Mouse (Mus musculus) heart, adult 8-10 months (tissue): ENCODE measurements around the gene Ndufv1. TPM values are rescaled to one million over a fixed set of nuclear protein-coding genes. Genes with fewer than 3 reads are reported as not detected.
"Not testable (repeated sequence)": the region's sequence is repeated elsewhere in the genome, so short reads cannot be mapped to it uniquely, and the experiment has no call there.

ENCODE experiments used
- DNase-seq: peaks from one replicate; pipeline ENCODE4 v3.0.0; 2022; ENCODE audit warnings: low spot score
- total RNA-seq, 4 experiments: library from RNA; stranded (reverse); gene quantifications; 2 replicates each; pipeline ENCODE4 v1.2.4; 2022

The Ndufv1 gene
- total RNA-seq, 4 experiments from 2014 or later: 1,087 to 1,207 (median 1,176) TPM

- no peak for DNase-seq
Observed at GRCm38 (mm10) chr19:3975866-3976265, 36.7 kb downstream of the Ndufv1 start.

GRCm38 (mm10) chr19:3974608-3975007 is 38.0 kb downstream of the Ndufv1 start:
- not testable (repeated sequence) for DNase-seq

DNA sequence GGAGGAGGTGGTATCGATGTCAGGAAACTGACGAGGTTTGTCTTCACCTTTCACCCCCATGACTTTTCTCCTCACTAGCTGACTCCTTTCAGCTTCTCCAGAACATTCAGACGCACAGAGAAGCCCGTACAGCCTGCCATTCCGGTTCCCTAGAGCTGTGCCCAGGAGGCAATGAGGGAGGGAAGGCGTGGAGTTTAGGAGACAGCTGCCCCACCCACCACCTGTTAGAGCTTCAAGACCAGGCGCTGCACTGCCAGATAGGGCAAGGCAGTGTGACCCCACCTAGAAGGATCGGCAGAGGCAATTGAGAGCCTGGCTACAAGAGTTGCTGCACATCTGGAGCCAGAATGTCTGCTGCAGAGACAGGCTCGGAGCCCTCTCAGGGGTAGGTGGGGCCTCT is 40.4 kb downstream of the Ndufv1 start, which contains the start of gene Aldh3b2:
Gene Aldh3b2 (plus strand): TSS at position 100 of the 400 bp plus-strand sequence.
- DNase-seq: no peak

- no peak for DNase-seq
Observed at GRCm38 (mm10) chr19:3967258-3967657, 45.3 kb downstream of the Ndufv1 start.

DNA sequence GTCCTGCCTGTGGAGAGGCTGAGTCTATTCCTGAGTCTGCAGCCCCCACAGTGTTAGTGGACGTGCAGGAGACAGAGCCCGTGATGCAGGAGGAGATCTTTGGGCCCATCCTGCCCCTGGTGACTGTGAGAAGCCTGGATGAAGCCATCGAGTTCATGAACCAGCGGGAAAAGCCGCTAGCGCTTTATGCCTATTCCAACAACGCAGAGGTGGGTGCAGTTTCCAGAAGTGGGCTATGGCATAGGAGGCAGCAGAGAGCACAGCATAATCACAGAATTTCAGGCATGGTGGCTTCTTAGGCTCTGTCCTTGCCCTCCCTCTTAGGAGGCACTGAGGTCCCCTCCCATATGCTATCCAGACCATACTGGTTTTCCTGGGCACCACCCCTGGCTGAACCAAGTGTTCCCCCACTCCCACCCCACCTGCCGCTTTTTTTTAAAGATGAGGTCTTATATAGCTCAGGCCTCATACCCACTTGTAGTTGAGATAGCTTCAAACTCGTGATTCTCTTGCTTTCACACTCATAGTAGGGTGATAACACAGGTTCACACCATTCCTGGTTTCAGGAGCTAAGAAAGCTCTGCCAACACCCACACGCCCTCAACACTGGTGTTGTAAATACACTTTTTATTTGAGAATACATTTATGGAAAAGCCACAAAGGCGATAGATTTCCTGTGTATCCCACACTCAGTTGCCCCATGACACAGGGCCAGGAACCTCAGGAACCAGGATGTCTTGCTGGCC is 46.1 kb downstream of the Ndufv1 start:
- no peak for DNase-seq

DNA sequence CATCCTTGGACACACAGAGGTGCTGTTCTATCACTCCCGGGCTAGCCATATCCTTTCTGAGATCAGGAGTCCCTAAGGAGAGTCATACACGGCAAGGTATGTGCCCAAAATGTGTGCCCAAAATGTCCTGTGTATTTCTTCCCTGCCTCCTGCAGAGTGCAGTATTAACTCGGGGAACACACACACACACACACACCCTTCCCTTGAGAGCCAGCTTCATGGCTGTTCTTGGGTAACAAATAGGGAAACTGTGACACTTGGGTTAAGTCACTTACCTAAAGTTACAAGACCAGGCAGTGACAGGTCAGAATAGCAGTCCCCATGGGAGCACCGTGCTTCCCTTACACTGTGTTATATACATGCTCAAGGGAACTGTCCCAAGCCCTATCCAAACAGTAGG is 48.6 kb downstream of the Ndufv1 start:
- no peak for DNase-seq

DNA sequence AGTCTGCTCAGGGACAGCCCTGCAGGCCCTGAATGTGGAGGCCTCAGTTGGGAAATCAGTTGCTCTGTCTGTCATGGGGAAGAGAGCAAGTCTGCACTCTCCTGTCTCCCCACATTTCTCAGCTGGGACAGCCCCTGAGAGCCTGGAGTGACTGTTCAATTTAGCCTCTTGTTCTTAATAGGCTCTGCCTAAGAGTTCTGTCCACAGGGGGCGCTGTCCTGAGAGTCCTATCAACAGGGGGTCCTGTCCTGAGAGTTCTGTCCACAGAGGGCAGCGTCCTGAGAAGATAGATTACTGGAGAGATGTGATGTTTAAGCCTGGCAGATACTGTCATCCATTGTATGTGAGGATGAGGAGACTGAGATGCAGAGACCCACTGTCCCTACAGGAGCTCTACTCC is 50.1 kb downstream of the Ndufv1 start:
- DNase-seq: no peak

- not testable (repeated sequence) for DNase-seq
Observed at GRCm38 (mm10) chr19:3961805-3962204, 50.8 kb downstream of the Ndufv1 start.

GRCm38 (mm10) chr19:3960211-3960610 is 52.4 kb downstream of the Ndufv1 start:
- DNase-seq: no peak

DNA sequence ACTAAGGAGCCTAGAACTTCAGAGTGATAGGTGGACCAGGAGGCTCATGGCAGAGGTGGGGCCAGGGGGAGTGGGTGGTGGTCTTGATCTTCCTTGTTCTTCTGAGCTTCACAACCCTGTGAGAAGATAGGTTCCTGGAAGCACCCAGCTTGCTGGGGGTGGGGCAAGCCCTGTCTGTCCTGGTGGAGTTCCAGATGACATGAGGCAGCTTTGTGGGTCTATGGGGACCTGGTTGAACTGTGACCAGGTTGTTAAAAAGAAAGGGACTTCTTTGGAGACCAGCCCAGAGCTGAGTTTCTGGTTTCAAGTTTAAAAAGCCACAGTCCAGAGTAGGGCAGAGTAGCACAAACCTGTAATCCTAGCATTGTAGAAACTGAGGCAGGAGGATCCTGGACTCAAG is 53.6 kb downstream of the Ndufv1 start:
- DNase-seq: no peak

GRCm38 (mm10) chr19:3958470-3958869 is 54.1 kb downstream of the Ndufv1 start, which contains the start of gene Aldh3b3:
Gene Aldh3b3 (plus strand): TSS chr19:3958645.
- no peak for DNase-seq

Other genes starting within 250 kb of the Ndufv1 start
- 10 to 100 TPM; 23.7 to 29.4 (median 28.2) TPM for gene Kmt5b, start 245.4 kb downstream of the Ndufv1 start, total RNA-seq
- gene Chka, start 161.0 kb downstream of the Ndufv1 start, total RNA-seq: 10 to 100 TPM in 1 of 4 experiments, 1 to 10 TPM in 3; 8.3 to 10.4 (median 8.7) TPM
- gene Tcirg1, start 105.7 kb downstream of the Ndufv1 start, total RNA-seq: 10 to 100 TPM in 2 of 4 experiments, 1 to 10 TPM in 2; 8.5 to 13.9 (median 9.3) TPM
- gene Ndufs8, start 100.0 kb downstream of the Ndufv1 start, total RNA-seq: 100 to 1,000 TPM; 481 to 543 (median 507) TPM
- 1 to 10 TPM in 3 of 4 experiments, under 1 TPM in 1; 0.76 to 2.2 (median 1.6) TPM for gene Aldh3b1, start 83.0 kb downstream of the Ndufv1 start, total RNA-seq
- 10 to 100 TPM; 11.1 to 19.2 (median 13.7) TPM for gene Unc93b1, start 77.6 kb downstream of the Ndufv1 start, total RNA-seq
- 1 to 10 TPM in 1 of 4 experiments, under 1 TPM in 3; 0.35 to 1.2 (median 0.55) TPM for gene Aldh3b3, start 54.2 kb downstream of the Ndufv1 start, total RNA-seq
- gene Aldh3b2, start 40.5 kb downstream of the Ndufv1 start, total RNA-seq: under 1 TPM in 2 of 4 experiments, not detected in 2; 0.19 to 0.23 TPM
- gene Acy3, start 26.2 kb downstream of the Ndufv1 start, total RNA-seq: 10 to 100 TPM; 24.2 to 32.4 (median 28.4) TPM
- not detected for gene Tbx10, start 20.1 kb downstream of the Ndufv1 start, total RNA-seq
- 100 to 1,000 TPM; 134 to 165 (median 153) TPM for gene Nudt8, start 12.2 kb downstream of the Ndufv1 start, total RNA-seq
- 1 to 10 TPM in 1 of 4 experiments, under 1 TPM in 3; 0.69 to 1.6 (median 0.81) TPM for gene Gm49405, start 12.2 kb downstream of the Ndufv1 start, total RNA-seq
- 100 to 1,000 TPM; 255 to 281 (median 261) TPM for gene Doc2g, start 9.5 kb downstream of the Ndufv1 start, total RNA-seq
- 100 to 1,000 TPM; 355 to 468 (median 390) TPM for gene Gstp1, start 25.2 kb upstream of the Ndufv1 start, total RNA-seq
- 100 to 1,000 TPM; 131 to 147 (median 142) TPM for gene Gstp2, start 33.2 kb upstream of the Ndufv1 start, total RNA-seq
- gene Gstp3, start 46.8 kb upstream of the Ndufv1 start, total RNA-seq: not detected
- gene Cabp2, start 68.8 kb upstream of the Ndufv1 start, total RNA-seq: not detected
- gene Cdk2ap2, start 84.4 kb upstream of the Ndufv1 start, total RNA-seq: 10 to 100 TPM; 33.6 to 43.4 (median 39.5) TPM
- 10 to 100 TPM; 17.0 to 22.1 (median 18.3) TPM for gene Pitpnm1, start 87.2 kb upstream of the Ndufv1 start, total RNA-seq
- gene Aip, start 113.1 kb upstream of the Ndufv1 start, total RNA-seq: 10 to 100 TPM; 65.9 to 79.6 (median 70.7) TPM
- gene Gpr152, start 127.0 kb upstream of the Ndufv1 start, total RNA-seq: not detected
- gene Cabp4, start 131.2 kb upstream of the Ndufv1 start, total RNA-seq: not detected
- 10 to 100 TPM; 34.9 to 55.9 (median 42.8) TPM for gene Coro1b, start 135.8 kb upstream of the Ndufv1 start, total RNA-seq
- gene Ptprcap, start 140.8 kb upstream of the Ndufv1 start, total RNA-seq: 1 to 10 TPM in 3 of 4 experiments, under 1 TPM in 1; 0.73 to 2.4 (median 1.3) TPM
- gene Rps6kb2, start 150.5 kb upstream of the Ndufv1 start, total RNA-seq: 10 to 100 TPM; 15.6 to 17.9 (median 17.0) TPM
- gene Carns1, start 162.7 kb upstream of the Ndufv1 start, total RNA-seq: 10 to 100 TPM; 28.3 to 37.5 (median 30.5) TPM
- gene Tbc1d10c, start 178.5 kb upstream of the Ndufv1 start, total RNA-seq: 10 to 100 TPM in 2 of 4 experiments, 1 to 10 TPM in 2; 8.6 to 19.6 (median 12.4) TPM
- gene Ppp1ca, start 179.3 kb upstream of the Ndufv1 start, total RNA-seq: 100 to 1,000 TPM; 261 to 310 (median 281) TPM
- gene Rad9a, start 188.9 kb upstream of the Ndufv1 start, total RNA-seq: 1 to 10 TPM; 5.3 to 6.2 (median 5.6) TPM
- gene Clcf1, start 201.4 kb upstream of the Ndufv1 start, total RNA-seq: 1 to 10 TPM in 2 of 4 experiments, under 1 TPM in 2; 0.57 to 1.6 (median 1.0) TPM
- under 1 TPM in 1 of 4 experiments, not detected in 3; 0.87 TPM for gene AC109138.7, start 201.6 kb upstream of the Ndufv1 start, total RNA-seq
- 10 to 100 TPM; 11.9 to 17.5 (median 14.3) TPM for gene Pold4, start 219.1 kb upstream of the Ndufv1 start, total RNA-seq